Mouse (Mus musculus) kidney, embryonic 16.5 days (tissue): Measurements from ENCODE around the gene Yy1. TPM values are rescaled to one million over a fixed set of nuclear protein-coding genes. Genes with fewer than 3 reads are reported as not detected.

Experiments used
- ATAC-seq: fragments of 200-750 bp; cut with Nextera tagmentation; 2 replicates; pipeline ENCODE4 v1.8.0; 2017; ENCODE audit warnings: moderate TSS enrichment; ENCODE audit not compliant: low FRiP score, low TSS enrichment
- H3K27ac ChIP-seq: fragments of 300-500 bp; sonication (generic); 2 replicates; pipeline ENCODE4 v1.5.1; 2014; ENCODE audit warnings: low read length
- H3K27me3 ChIP-seq: fragments of 300-500 bp; sonication (generic); 2 replicates; pipeline ENCODE4 v1.6.1; 2014; ENCODE audit warnings: low read length, control low read depth, mixed read lengths; ENCODE audit not compliant: insufficient read depth
- H3K36me3 ChIP-seq: fragments of 300-500 bp; sonication (generic); 2 replicates; pipeline ENCODE4 v1.6.1; 2014; ENCODE audit warnings: low read length, control low read depth, mixed read lengths; ENCODE audit not compliant: insufficient read depth
- H3K4me1 ChIP-seq: fragments of 300-500 bp; sonication (generic); 2 replicates; pipeline ENCODE4 v1.6.1; 2014; ENCODE audit warnings: low read length, control low read depth, mixed read lengths; ENCODE audit not compliant: insufficient read depth
- H3K4me2 ChIP-seq: fragments of 300-500 bp; sonication (generic); replicated peaks from 2 replicates; pipeline ENCODE4 v1.6.1; 2014; ENCODE audit warnings: low read depth, low read length
- H3K4me3 ChIP-seq: fragments of 300-500 bp; sonication (generic); 2 replicates; pipeline ENCODE4 v1.5.1; 2014; ENCODE audit warnings: mild to moderate bottlenecking, low read length
- H3K9ac ChIP-seq: fragments of 300-500 bp; sonication (generic); replicated peaks from 2 replicates; pipeline ENCODE4 v1.6.1; 2014; ENCODE audit warnings: low read length
- H3K9me3 ChIP-seq: fragments of 300-500 bp; sonication (generic); 2 replicates; pipeline ENCODE4 v1.6.1; 2016; ENCODE audit warnings: low read length, control low read depth
- WGBS: fragments of 180-500 bp; shearing (Covaris S2); extraction: QIAGEN DNeasy Blood & Tissue Kit; methylation state at CpG from one replicate; pipeline ENCODE4 v1.1.7; 2014; 5-methylcytosine and 5-hydroxymethylcytosine counted together
- polyA plus RNA-seq: library from polyadenylated mRNA; unstranded; fragments of >200 nt; fragmentation: Nextera tagmentation; extraction: Ambion mirVana; gene quantifications from 2 replicates; pipeline ENCODE4 v1.2.1, GENCODE M21; 2015

Yy1 gene
- polyA plus RNA-seq, 1 experiment from 2014 or later = 16.9 TPM

GRCm38 (mm10) chr12:108766316-108766715, 26.5 kb upstream of the Yy1 start:
- Histone ChIP-seq H3K9me3 (no peaks in the 10 kb centered on the region), H3K4me3 (peak overlapping the region; percentile 49), H3K9ac (peak overlapping the region; percentile 68), H3K27me3 (no peaks in the 10 kb centered on the region), H3K27ac (peak overlapping the region; percentile 96), H3K4me1 (peaks cover 21% of the 10 kb centered on the region), H3K4me2 (peak overlapping the region; percentile 77), H3K36me3 (no peaks in the 10 kb centered on the region)
- WGBS = 47% methylated on average over 10 of the region's 10 CpGs
- ATAC-seq = no peak; the same call in 1 of the 2 replicates

- no peak for ATAC-seq
- H3K9me3 ChIP-seq = no peaks in the 10 kb centered on the region
- H3K4me3 ChIP-seq = no peak overlapping the region
- 51% methylated on average over 7 of the region's 7 CpGs for WGBS
- peaks cover 21% of the 10 kb centered on the region for H3K4me1 ChIP-seq
- H3K27ac ChIP-seq = no peak overlapping the region
- H3K4me2 ChIP-seq = peak overlapping the region; percentile 77; the same call in 1 of the 2 replicates
- no peaks in the 10 kb centered on the region for H3K27me3 ChIP-seq
- no peak overlapping the region for H3K9ac ChIP-seq
- no peaks in the 10 kb centered on the region for H3K36me3 ChIP-seq
Observed at GRCm38 (mm10) chr12:108766866-108767265, 25.9 kb upstream of the Yy1 start.

GRCm38 (mm10) chr12:108768196-108768854, 24.4 kb upstream of the Yy1 start:
- H3K27me3 ChIP-seq = no peaks in the 10 kb centered on the region
- no peak for ATAC-seq
- no peak overlapping the region for H3K27ac ChIP-seq

GRCm38 (mm10) chr12:108780108-108780877, 12.5 kb upstream of the Yy1 start:
- Histone ChIP-seq H3K27ac (no peak overlapping the region), H3K4me3 (no peak overlapping the region), H3K4me2 (no peak overlapping the region), H3K27me3 (no peaks in the 10 kb centered on the region), H3K9me3 (peaks cover 29% of the 10 kb centered on the region), H3K36me3 (peaks cover 46% of the 10 kb centered on the region), H3K9ac (no peak overlapping the region), H3K4me1 (no peaks in the 10 kb centered on the region)
- ATAC-seq = no peak
- WGBS = 95% methylated on average over 7 of the region's 7 CpGs

More at GRCm38 (mm10) chr12:108768196-108768854, 24.4 kb upstream of the Yy1 start:
- Histone ChIP-seq H3K9ac (no peak overlapping the region), H3K4me1 (peaks cover 21% of the 10 kb centered on the region), H3K4me2 (no peak overlapping the region), H3K36me3 (no peaks in the 10 kb centered on the region), H3K4me3 (no peak overlapping the region), H3K9me3 (no peaks in the 10 kb centered on the region)
- 80% methylated on average over 11 of the region's 11 CpGs for WGBS

GRCm38 (mm10) chr12:108785161-108785560, 7.6 kb upstream of the Yy1 start:
- no peak for ATAC-seq
- 87% methylated on average over 4 of the region's 4 CpGs for WGBS
- Histone ChIP-seq H3K9me3 (peaks cover 9% of the 10 kb centered on the region), H3K9ac (no peak overlapping the region), H3K36me3 (peaks cover 17% of the 10 kb centered on the region; the same call in 1 of the 2 replicates), H3K4me2 (no peak overlapping the region), H3K4me3 (no peak overlapping the region), H3K4me1 (no peaks in the 10 kb centered on the region), H3K27ac (no peak overlapping the region), H3K27me3 (no peaks in the 10 kb centered on the region)

GRCm38 (mm10) chr12:108787329-108787728, 5.4 kb upstream of the Yy1 start:
- no peak overlapping the region for H3K4me2 ChIP-seq
- no peak overlapping the region for H3K27ac ChIP-seq
- H3K4me3 ChIP-seq = no peak overlapping the region
- peaks cover 9% of the 10 kb centered on the region for H3K9me3 ChIP-seq
- no peak for ATAC-seq
- no peaks in the 10 kb centered on the region for H3K27me3 ChIP-seq
- H3K9ac ChIP-seq = no peak overlapping the region
- 93% methylated on average over 2 of the region's 2 CpGs for WGBS
- H3K36me3 ChIP-seq = peaks cover 15% of the 10 kb centered on the region; the same call in 1 of the 2 replicates
- H3K4me1 ChIP-seq = peaks cover 14% of the 10 kb centered on the region

- ATAC-seq = peak; percentile 49
- Histone ChIP-seq H3K9me3 (no peaks in the 10 kb centered on the region), H3K4me3 (peak overlapping the region; percentile 100), H3K27me3 (no peaks in the 10 kb centered on the region), H3K4me2 (peak overlapping the region; percentile 56), H3K9ac (peak overlapping the region; percentile 91), H3K27ac (peak overlapping the region; percentile 99), H3K36me3 (no peaks in the 10 kb centered on the region), H3K4me1 (peaks cover 28% of the 10 kb centered on the region)
- WGBS = under 1% methylated on average over 52 of the region's 52 CpGs
Observed at GRCm38 (mm10) chr12:108792152-108792545, 624 bp upstream of the Yy1 start.

- Histone ChIP-seq H3K9me3 (no peaks in the 10 kb centered on the region), H3K36me3 (no peaks in the 10 kb centered on the region), H3K9ac (peak overlapping the region; percentile 96), H3K4me1 (peaks cover 28% of the 10 kb centered on the region), H3K4me2 (peak overlapping the region; percentile 45), H3K27ac (peak overlapping the region; percentile 99), H3K27me3 (no peaks in the 10 kb centered on the region), H3K4me3 (peak overlapping the region; percentile 100)
- ATAC-seq = no peak
- WGBS = 0% methylated on average over 43 of the region's 71 CpGs
Observed at GRCm38 (mm10) chr12:108793453-108793941, 724 bp downstream of the Yy1 start.

- Histone ChIP-seq H3K4me1 (peaks cover 28% of the 10 kb centered on the region), H3K27ac (peak overlapping the region; percentile 99), H3K27me3 (no peaks in the 10 kb centered on the region), H3K9me3 (no peaks in the 10 kb centered on the region), H3K36me3 (no peaks in the 10 kb centered on the region), H3K4me2 (peak overlapping the region; percentile 69), H3K4me3 (peak overlapping the region; percentile 100), H3K9ac (peak overlapping the region; percentile 96)
- under 1% methylated on average over 72 of the region's 94 CpGs for WGBS
- peak; percentile 68 for ATAC-seq
Observed at GRCm38 (mm10) chr12:108794078-108794711, 1.4 kb downstream of the Yy1 start.
